Mouse (Mus musculus) neural tube, embryonic 13.5 days (tissue): ENCODE results near the gene Rsbn1l. TPM values are rescaled to one million over a fixed set of nuclear protein-coding genes. Genes with fewer than 3 reads are reported as not detected.

Experiments used
- ATAC-seq: fragments of 200-750 bp; cut with Nextera tagmentation; 2 replicates; pipeline ENCODE4 v1.8.0; 2017; ENCODE audit warnings: low read depth, mild to moderate bottlenecking, moderate TSS enrichment, moderate library complexity
- H3K27ac ChIP-seq: fragments of 300-500 bp; sonication (generic); replicated peaks from 2 replicates; pipeline ENCODE4 v1.5.1; 2015; ENCODE audit warnings: moderate library complexity, mild to moderate bottlenecking, inconsistent platforms
- H3K27me3 ChIP-seq: fragments of 300-500 bp; sonication (generic); 2 replicates; pipeline ENCODE4 v1.6.1; 2015; ENCODE audit warnings: mild to moderate bottlenecking, inconsistent platforms
- H3K36me3 ChIP-seq: fragments of 300-500 bp; sonication (generic); 2 replicates; pipeline ENCODE4 v1.6.1; 2015; ENCODE audit warnings: mild to moderate bottlenecking, inconsistent platforms
- H3K4me1 ChIP-seq: fragments of 300-500 bp; sonication (generic); replicated peaks from 2 replicates; pipeline ENCODE4 v1.6.1; 2015; ENCODE audit warnings: inconsistent platforms
- H3K4me2 ChIP-seq: fragments of 300-500 bp; sonication (generic); 2 replicates; pipeline ENCODE4 v1.6.1; 2015; ENCODE audit warnings: inconsistent platforms, mild to moderate bottlenecking, moderate library complexity
- H3K4me3 ChIP-seq: fragments of 300-500 bp; sonication (generic); 2 replicates; pipeline ENCODE4 v1.5.1; 2015; ENCODE audit warnings: mild to moderate bottlenecking, inconsistent platforms
- H3K9ac ChIP-seq: fragments of 300-500 bp; sonication (generic); 2 replicates; pipeline ENCODE4 v1.6.1; 2015; ENCODE audit warnings: moderate library complexity, mild to moderate bottlenecking, inconsistent platforms
- H3K9me3 ChIP-seq: fragments of 300-500 bp; sonication (generic); 2 replicates; pipeline ENCODE4 v1.6.1; 2016; ENCODE audit warnings: inconsistent platforms
- WGBS: fragments of 180-500 bp; shearing (Covaris S2); methylation state at CpG from one replicate; pipeline ENCODE4 v1.1.7; 2015; 5-methylcytosine and 5-hydroxymethylcytosine counted together
- polyA plus RNA-seq: library from polyadenylated mRNA; unstranded; fragments of >200 nt; fragmentation: Nextera tagmentation; extraction: Ambion mirVana; gene quantifications from 2 replicates; pipeline ENCODE4 v1.2.1, GENCODE M21; 2015

Rsbn1l gene
- polyA plus RNA-seq, 1 experiment from 2014 or later: 6.2 TPM

GRCm38 (mm10) chr5:20847010-20847409, 109.2 kb downstream of the Rsbn1l start:
- Histone ChIP-seq H3K27me3 (no peaks in the 10 kb centered on the region), H3K27ac (no peak overlapping the region), H3K4me3 (no peak overlapping the region), H3K9ac (no peak overlapping the region), H3K4me1 (no peaks in the 10 kb centered on the region), H3K4me2 (no peak overlapping the region), H3K36me3 (no peaks in the 10 kb centered on the region), H3K9me3 (no peaks in the 10 kb centered on the region)
- WGBS: 96% methylated on average over 2 of the region's 2 CpGs
- ATAC-seq: no peak

- WGBS: 56% methylated on average over 2 of the region's 2 CpGs
- H3K36me3 ChIP-seq: no peaks in the 10 kb centered on the region
- no peak overlapping the region for H3K9ac ChIP-seq
- no peaks in the 10 kb centered on the region for H3K27me3 ChIP-seq
- H3K9me3 ChIP-seq: no peaks in the 10 kb centered on the region
- no peak for ATAC-seq
- no peak overlapping the region for H3K27ac ChIP-seq
- H3K4me3 ChIP-seq: no peak overlapping the region
- peaks cover 10% of the 10 kb centered on the region for H3K4me1 ChIP-seq
- H3K4me2 ChIP-seq: no peak overlapping the region
These were observed 112.4 kb downstream of the Rsbn1l start for GRCm38 (mm10) chr5:20843816-20844215.

- no peak for ATAC-seq
- 68% methylated on average over 2 of the region's 3 CpGs for WGBS
These were observed 112.8 kb downstream of the Rsbn1l start for GRCm38 (mm10) chr5:20843405-20843804.

More at GRCm38 (mm10) chr5:20843405-20843804, 112.8 kb downstream of the Rsbn1l start:
- Histone ChIP-seq H3K9me3 (no peaks in the 10 kb centered on the region), H3K9ac (no peak overlapping the region), H3K27me3 (no peaks in the 10 kb centered on the region), H3K4me2 (no peak overlapping the region), H3K27ac (no peak overlapping the region), H3K36me3 (no peaks in the 10 kb centered on the region), H3K4me1 (peaks cover 10% of the 10 kb centered on the region), H3K4me3 (no peak overlapping the region)

Other genes starting within 250 kb of the Rsbn1l start
- gene Phtf2, start 74.3 kb downstream of the Rsbn1l start, polyA plus RNA-seq: 25.3 and 26.2 TPM in 2 replicates
- 73.0 and 73.9 TPM in 2 replicates for gene Tmem60, start 74.2 kb downstream of the Rsbn1l start, polyA plus RNA-seq
- gene Ptpn12, start 99.5 kb upstream of the Rsbn1l start, polyA plus RNA-seq: 24.9 and 26.1 TPM in 2 replicates
- 4.7 and 4.9 TPM in 2 replicates for gene Gsap, start 229.9 kb upstream of the Rsbn1l start, polyA plus RNA-seq